In genomic region chr3:98027371-98027774, GRCm38 (mm10) we compare ENCODE assay signal across 12 mouse cellular contexts. TPM values are rescaled to one million over a fixed set of nuclear protein-coding genes. Genes with fewer than 3 reads are reported as not detected.
DNase-seq lines count a peak whose midpoint lies in the region; ATAC-seq lines count a peak whose summit lies in the region.
"Had no signal": no experiment of that assay in that cellular context is flagged by ENCODE, and none has a peak within 500 bp of the region (broad histone marks: within the 10 kb centered on the region; RNA-seq: fewer than 3 reads in every experiment).

No protein-coding gene starts in this region.

- 29% methylated on average over 3 of the region's 3 CpGs for WGBS in kidney, embryonic 15.5 days
- WGBS in heart, embryonic 16.5 days, result 23% methylated on average over 3 of the region's 3 CpGs

- ATAC-seq in kidney, embryonic 15.5 days (replicated peaks; ENCODE audit: low FRiP score), result no peak
- ATAC-seq in heart, embryonic 16.5 days (replicated peaks; ENCODE audit: extremely low read depth, insufficient read depth, low FRiP score), result no peak
- ATAC-seq in erythroblast, adult 5-6 weeks (replicated peaks; ENCODE audit: low FRiP score, poor library complexity, severe bottlenecking), result no peak
- ATAC-seq: forebrain, embryonic 13.5 days had no signal

- no peak overlapping the region for H3K4me2 ChIP-seq in kidney, embryonic 15.5 days
- H3K4me2 ChIP-seq in heart, embryonic 16.5 days (ENCODE audit: low read depth, low read length), result no peak overlapping the region
- H3K4me2 ChIP-seq: forebrain, embryonic 13.5 days had no signal

- no peaks in the 10 kb centered on the region for H3K36me3 ChIP-seq in kidney, embryonic 15.5 days
- H3K36me3 ChIP-seq in heart, embryonic 16.5 days (ENCODE audit: control insufficient read depth, insufficient read depth), result no peaks in the 10 kb centered on the region

- H3K9me3 ChIP-seq in kidney, embryonic 15.5 days (replicated peaks), result no peaks in the 10 kb centered on the region
- H3K9me3 ChIP-seq in heart, embryonic 16.5 days (replicated peaks; ENCODE audit: control insufficient read depth, low read length), result no peaks in the 10 kb centered on the region
- H3K9me3 ChIP-seq: forebrain, embryonic 13.5 days had no signal

- peak; percentile 59 for DNase-seq in kidney, postnatal 14 days
- peak; percentile 97 for DNase-seq in 416B (ENCODE audit: low read depth)
- DNase-seq in T-cell, adult 2 months (ENCODE audit: low spot score), result peak; percentile 65
- no peak for DNase-seq in left cerebral cortex, adult 9 months (ENCODE audit: low spot score in 2 of 2)
- DNase-seq in cerebellum, postnatal 36 days, result no peak
- DNase-seq: cerebellum, postnatal 10 days; kidney, adult 11 months; midbrain, embryonic 14.5 days had no signal

- no peak overlapping the region for H3K27ac ChIP-seq in kidney, embryonic 15.5 days
- H3K27ac ChIP-seq in heart, embryonic 16.5 days (ENCODE audit: low read length), result peak overlapping the region; percentile 98
- H3K27ac ChIP-seq: forebrain, embryonic 13.5 days had no signal

- no peak overlapping the region for H3K4me3 ChIP-seq in kidney, embryonic 15.5 days (replicated peaks)
- no peak overlapping the region for H3K4me3 ChIP-seq in heart, embryonic 16.5 days (ENCODE audit: low read length)
- H3K4me3 ChIP-seq: forebrain, embryonic 13.5 days had no signal

- H3K9ac ChIP-seq in kidney, embryonic 15.5 days, result no peak overlapping the region
- no peak overlapping the region for H3K9ac ChIP-seq in heart, embryonic 16.5 days (ENCODE audit: low read length)
- H3K9ac ChIP-seq: forebrain, embryonic 13.5 days had no signal

- no peaks in the 10 kb centered on the region for H3K27me3 ChIP-seq in kidney, embryonic 15.5 days
- no peaks in the 10 kb centered on the region for H3K27me3 ChIP-seq in heart, embryonic 16.5 days (ENCODE audit: control insufficient read depth, insufficient read depth, low read length)
- H3K27me3 ChIP-seq: forebrain, embryonic 13.5 days had no signal

- peaks cover 91% of the 10 kb centered on the region for H3K4me1 ChIP-seq in kidney, embryonic 15.5 days
- H3K4me1 ChIP-seq in heart, embryonic 16.5 days (ENCODE audit: control insufficient read depth, insufficient read depth, low read length), result peaks cover 61% of the 10 kb centered on the region

RNA-seq across cellular contexts. Expression of gene Notch2, which starts 14.0 kb away (rescaled TPM):
- 33.1 and 33.8 TPM in 2 replicates for polyA plus RNA-seq in kidney, embryonic 15.5 days (2015; fragmentation: Nextera tagmentation; extraction: Ambion mirVana)
- 10.5 and 13.6 TPM in 2 replicates for polyA plus RNA-seq in heart, embryonic 16.5 days (2015; fragmentation: Nextera tagmentation; extraction: Ambion mirVana)
- 11.1 and 14.4 TPM in 2 replicates for total RNA-seq in erythroblast, adult 5-6 weeks (2015; ENCODE audit: low replicate concordance)
- total RNA-seq in erythroblast, adult 5-6 weeks (2017; ENCODE audit: low replicate concordance), result 11.2 and 11.5 TPM in 2 replicates

Comparison
In these comparisons a context has a peak if more than half of its experiments do, and no peak if none do; other contexts are left out.
1. DNase-seq: peak in kidney, postnatal 14 days (single experiment), 416B (single experiment) and T-cell, adult 2 months (single experiment); none in left cerebral cortex, adult 9 months (0 of 2) and cerebellum, postnatal 36 days (0 of 2).